Mouse (Mus musculus): ENCODE data around the gene Cyb561d2. TPM values are rescaled to one million over a fixed set of nuclear protein-coding genes. Genes with fewer than 3 reads are reported as not detected.
"Not testable (repeated sequence)": the region's sequence is repeated elsewhere in the genome, so short reads cannot be mapped to it uniquely, and the experiment has no call there.

Gene Cyb561d2
- polyA plus RNA-seq, 1 experiment from 2014 or later, result 38.5 TPM

DNA sequence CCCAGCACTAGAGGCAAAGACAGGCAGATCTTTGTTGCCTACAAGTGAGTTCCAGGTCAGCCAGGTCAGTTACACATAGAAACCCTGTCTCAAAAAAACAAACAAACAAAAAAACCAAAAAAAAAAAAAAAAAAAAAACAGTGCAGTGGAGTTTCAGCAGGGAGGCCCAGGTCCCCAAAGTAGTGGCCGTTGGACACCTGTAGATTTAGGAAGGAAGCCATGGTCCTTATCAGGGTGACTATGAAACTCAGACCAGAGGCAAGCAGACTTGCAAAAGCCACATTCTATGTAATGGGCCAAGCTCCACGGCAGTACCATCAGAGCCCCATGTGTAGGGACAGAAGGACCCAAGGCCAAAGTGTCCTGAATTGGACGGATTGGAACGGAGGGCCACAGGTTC, 39.6 kb upstream of the Cyb561d2 start:
- WGBS, result 77% methylated on average over 4 of the region's 4 CpGs
- no peak overlapping the region for H3K9ac ChIP-seq (replicated peaks; ENCODE audit: low read depth, low read length)
- no peaks in the 10 kb centered on the region for H3K27me3 ChIP-seq (replicated peaks; ENCODE audit: control insufficient read depth, insufficient read depth, low read length)
- peak overlapping the region; percentile 74 for H3K4me3 ChIP-seq (replicated peaks; ENCODE audit: low read length)
- H3K27ac ChIP-seq (ENCODE audit: low read length), result no peak overlapping the region
- peak overlapping the region; percentile 99 for H3K4me2 ChIP-seq (ENCODE audit: low read length)
- no peaks in the 10 kb centered on the region for H3K36me3 ChIP-seq (ENCODE audit: control insufficient read depth, insufficient read depth)
- H3K4me1 ChIP-seq (replicated peaks; ENCODE audit: control insufficient read depth, insufficient read depth, low read length), result peaks cover 29% of the 10 kb centered on the region
- H3K9me3 ChIP-seq (ENCODE audit: control insufficient read depth, low read length), result no peaks in the 10 kb centered on the region
- ATAC-seq, result no peak

DNA sequence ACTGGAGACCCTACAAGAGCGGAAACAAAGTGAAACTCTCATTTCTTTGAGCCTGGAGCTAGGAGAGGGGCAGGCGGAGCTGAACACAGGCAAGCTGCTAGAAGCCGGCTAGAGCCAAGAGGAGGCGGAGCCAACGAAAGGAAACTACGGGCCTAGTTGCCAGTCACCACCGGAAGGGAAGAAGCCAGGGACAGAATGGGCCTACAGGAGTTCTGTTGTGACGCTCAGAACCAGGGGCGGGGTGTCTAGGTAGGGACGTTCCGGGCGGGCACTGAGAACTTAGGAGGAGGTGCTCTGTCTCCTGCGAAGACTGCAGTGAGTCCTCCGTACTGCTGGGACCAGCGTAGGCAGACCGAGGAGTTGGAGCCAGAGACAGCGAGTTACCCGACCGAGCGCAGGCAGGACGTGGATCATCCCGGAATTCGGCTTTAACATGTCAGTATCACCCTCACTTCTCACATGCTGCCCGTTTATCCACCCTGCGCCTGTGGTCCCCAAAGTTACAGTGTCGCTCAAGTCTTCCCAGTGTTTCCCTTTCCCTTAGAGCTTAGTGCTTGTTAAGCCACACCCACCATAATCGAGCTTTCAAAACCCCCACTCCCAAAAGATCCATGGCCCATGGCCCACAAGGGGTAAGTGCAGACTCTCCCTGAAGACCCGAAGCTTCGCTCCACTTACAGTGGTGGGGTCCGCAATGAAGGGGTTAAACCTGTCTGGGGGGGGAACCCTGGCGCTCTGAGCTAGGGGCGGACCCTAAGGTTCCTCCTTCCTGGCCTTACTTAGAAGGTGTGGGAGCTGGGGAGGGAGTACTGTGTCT, 38.7 kb upstream of the Cyb561d2 start, which contains the start of gene Hyal3:
Hyal3 (plus strand) TSS at position 318 of the 817 bp plus-strand sequence.
- ATAC-seq, result peak; percentile 86
- under 1% methylated on average over 32 of the region's 32 CpGs for WGBS
- Histone ChIP-seq H3K9me3 (ENCODE audit: control insufficient read depth, low read length) (no peaks in the 10 kb centered on the region), H3K36me3 (ENCODE audit: control insufficient read depth, insufficient read depth) (no peaks in the 10 kb centered on the region), H3K4me3 (replicated peaks; ENCODE audit: low read length) (peak within 1 kb of the TSS; percentile 74), H3K9ac (replicated peaks; ENCODE audit: low read depth, low read length) (peak within 1 kb of the TSS; percentile 84), H3K4me2 (ENCODE audit: low read length) (peak within 1 kb of the TSS; percentile 99), H3K27ac (ENCODE audit: low read length) (peak within 1 kb of the TSS; percentile 92), H3K4me1 (replicated peaks; ENCODE audit: control insufficient read depth, insufficient read depth, low read length) (peaks cover 29% of the 10 kb centered on the region), H3K27me3 (replicated peaks; ENCODE audit: control insufficient read depth, insufficient read depth, low read length) (no peaks in the 10 kb centered on the region)

DNA sequence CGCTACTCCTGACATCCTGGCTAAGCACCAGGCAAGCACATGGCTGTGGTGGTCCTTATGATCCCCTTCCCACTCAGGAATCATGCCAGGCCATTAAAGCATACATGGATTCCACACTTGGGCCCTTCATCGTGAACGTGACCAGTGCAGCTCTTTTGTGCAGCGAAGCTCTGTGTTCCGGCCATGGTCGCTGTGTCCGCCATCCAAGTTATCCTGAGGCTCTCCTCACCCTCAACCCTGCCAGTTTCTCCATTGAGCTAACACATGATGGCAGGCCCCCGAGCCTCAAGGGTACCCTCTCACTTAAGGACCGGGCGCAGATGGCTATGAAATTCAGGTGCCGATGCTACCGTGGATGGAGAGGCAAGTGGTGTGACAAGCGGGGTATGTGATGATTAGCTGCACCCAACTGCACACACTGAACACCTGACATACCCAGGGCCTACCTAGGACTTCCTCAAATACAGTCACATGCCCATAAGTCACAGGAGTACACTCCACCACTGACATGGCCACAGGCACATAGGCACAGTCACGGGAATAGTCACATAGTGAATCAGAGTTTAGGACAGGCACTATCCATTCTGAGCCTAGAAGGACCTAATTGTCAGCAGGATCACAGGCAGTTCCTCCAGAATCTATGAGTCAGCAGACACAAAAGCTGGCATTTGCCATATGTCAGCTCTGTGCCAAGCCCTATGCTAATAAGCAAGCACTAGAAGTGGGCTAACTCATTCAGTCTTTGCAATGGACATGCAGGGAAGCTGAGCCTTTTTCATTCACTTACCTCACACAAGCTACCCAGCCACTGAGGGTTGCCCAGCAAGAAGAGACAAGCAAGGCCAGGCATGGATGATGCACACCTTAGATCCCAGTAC, 37.3 kb upstream of the Cyb561d2 start:
- Histone ChIP-seq H3K9me3 (ENCODE audit: control insufficient read depth, low read length) (no peaks in the 10 kb centered on the region), H3K36me3 (ENCODE audit: control insufficient read depth, insufficient read depth) (peaks cover 8% of the 10 kb centered on the region; the same call in 1 of the 2 replicates), H3K9ac (replicated peaks; ENCODE audit: low read depth, low read length) (no peak overlapping the region), H3K4me3 (replicated peaks; ENCODE audit: low read length) (no peak overlapping the region), H3K4me2 (ENCODE audit: low read length) (no peak overlapping the region), H3K27ac (ENCODE audit: low read length) (peak overlapping the region; percentile 92), H3K4me1 (replicated peaks; ENCODE audit: control insufficient read depth, insufficient read depth, low read length) (peaks cover 29% of the 10 kb centered on the region), H3K27me3 (replicated peaks; ENCODE audit: control insufficient read depth, insufficient read depth, low read length) (no peaks in the 10 kb centered on the region)
- ATAC-seq, result no peak
- WGBS, result 93% methylated on average over 14 of the region's 14 CpGs

DNA sequence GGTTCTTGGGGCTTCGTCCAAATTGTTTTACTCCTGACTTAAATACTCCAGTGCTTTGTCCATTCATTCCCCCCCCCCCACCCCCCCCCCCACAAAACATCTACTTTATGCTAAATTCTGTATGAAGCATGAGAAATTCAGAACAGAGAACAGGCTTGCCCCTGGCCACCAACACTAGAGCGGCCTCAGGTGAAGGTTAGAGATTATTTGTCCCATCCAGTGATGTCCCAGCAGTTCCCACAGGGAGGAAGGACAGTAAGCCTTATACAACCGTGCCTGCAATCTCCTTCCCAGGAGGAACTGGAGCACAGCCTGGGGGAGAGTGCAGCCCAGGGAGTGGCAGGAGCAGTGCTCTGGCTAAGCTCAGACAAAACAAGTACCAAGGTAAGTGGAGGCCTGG, 36.6 kb upstream of the Cyb561d2 start, which contains the start of gene Naa80:
Naa80 (plus strand) TSS at position 301 of the 400 bp plus-strand sequence.
- H3K4me2 ChIP-seq (ENCODE audit: low read length), result no peak within 1 kb of the TSS

DNA sequence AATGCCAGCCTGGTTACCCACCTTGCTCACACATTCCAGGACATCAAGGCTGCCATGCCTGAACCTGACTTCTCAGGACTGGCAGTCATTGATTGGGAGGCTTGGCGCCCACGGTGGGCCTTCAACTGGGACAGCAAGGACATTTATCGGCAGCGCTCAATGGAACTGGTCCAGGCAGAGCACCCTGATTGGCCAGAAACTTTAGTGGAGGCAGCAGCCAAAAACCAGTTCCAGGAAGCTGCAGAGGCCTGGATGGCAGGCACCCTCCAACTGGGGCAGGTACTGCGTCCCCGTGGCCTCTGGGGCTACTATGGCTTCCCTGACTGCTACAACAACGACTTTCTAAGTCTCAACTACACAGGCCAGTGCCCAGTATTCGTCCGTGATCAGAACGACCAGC, 35.9 kb upstream of the Cyb561d2 start:
- H3K9ac ChIP-seq (replicated peaks; ENCODE audit: low read depth, low read length), result no peak overlapping the region
- 90% methylated on average over 10 of the region's 10 CpGs for WGBS

More for the DNA sequence above, 36.6 kb upstream of the Cyb561d2 start, which contains the start of gene Naa80:
- H3K4me3 ChIP-seq (replicated peaks; ENCODE audit: low read length), result no peak within 1 kb of the TSS
- no peak within 1 kb of the TSS for H3K9ac ChIP-seq (replicated peaks; ENCODE audit: low read depth, low read length)
- WGBS, result 88% methylated on average over 3 of the region's 3 CpGs
- peak within 1 kb of the TSS; percentile 92 for H3K27ac ChIP-seq (ENCODE audit: low read length)
- no peaks in the 10 kb centered on the region for H3K9me3 ChIP-seq (ENCODE audit: control insufficient read depth, low read length)
- peaks cover 29% of the 10 kb centered on the region for H3K4me1 ChIP-seq (replicated peaks; ENCODE audit: control insufficient read depth, insufficient read depth, low read length)
- ATAC-seq, result no peak
- peaks cover 10% of the 10 kb centered on the region; the same call in 1 of the 2 replicates for H3K36me3 ChIP-seq (ENCODE audit: control insufficient read depth, insufficient read depth)
- no peaks in the 10 kb centered on the region for H3K27me3 ChIP-seq (replicated peaks; ENCODE audit: control insufficient read depth, insufficient read depth, low read length)

DNA sequence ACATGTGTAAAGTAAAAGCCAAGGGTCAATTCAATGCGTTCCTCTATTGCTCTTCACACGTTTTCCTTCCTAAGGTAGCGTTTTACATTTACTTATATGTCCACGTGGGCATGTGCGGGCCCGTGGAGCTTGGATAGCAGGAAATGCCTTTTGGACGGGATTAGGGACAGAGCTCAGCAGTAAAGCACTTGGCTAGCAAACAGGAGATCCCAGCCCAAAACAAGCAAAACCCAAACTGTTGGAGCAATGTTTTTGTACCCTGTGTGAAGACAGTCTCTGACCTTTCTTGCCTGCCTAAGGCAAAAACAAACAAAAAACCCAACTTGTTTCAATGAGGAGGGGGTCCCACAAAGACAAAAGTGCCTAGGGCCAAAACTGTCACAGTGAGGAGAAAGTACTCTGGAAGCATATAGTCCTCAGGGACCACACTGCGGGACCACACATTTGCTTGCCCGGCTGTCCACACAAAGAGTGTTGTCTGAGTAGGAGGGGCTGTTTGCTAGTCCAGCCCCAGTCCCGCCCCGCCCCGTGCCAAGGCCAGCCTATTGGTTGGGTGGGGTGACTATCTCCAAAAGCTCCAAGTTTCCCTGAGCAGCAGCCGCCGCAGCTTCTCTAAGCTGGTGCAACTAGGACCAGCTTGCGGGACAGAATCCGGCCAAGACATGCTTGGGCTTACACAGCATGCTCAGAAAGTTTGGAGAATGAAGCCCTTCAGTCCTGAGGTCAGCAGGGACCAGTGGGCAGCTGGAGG, 34.5 kb upstream of the Cyb561d2 start, which contains the start of gene Hyal1:
Hyal1 (plus strand) TSS at position 571 of the 751 bp plus-strand sequence.
- peak; percentile 63 for ATAC-seq
- no peaks in the 10 kb centered on the region for H3K9me3 ChIP-seq (ENCODE audit: control insufficient read depth, low read length)
- peaks cover 34% of the 10 kb centered on the region for H3K4me1 ChIP-seq (replicated peaks; ENCODE audit: control insufficient read depth, insufficient read depth, low read length)
- H3K4me2 ChIP-seq (ENCODE audit: low read length), result peak within 1 kb of the TSS; percentile 32; the same call in 1 of the 2 replicates
- 0 out of 2 replicates have a peak within 1 kb of the TSS, but pooled peaks have one; percentile 27 for H3K9ac ChIP-seq (replicated peaks; ENCODE audit: low read depth, low read length)
- H3K27me3 ChIP-seq (replicated peaks; ENCODE audit: control insufficient read depth, insufficient read depth, low read length), result no peaks in the 10 kb centered on the region
- peaks cover 27% of the 10 kb centered on the region for H3K36me3 ChIP-seq (ENCODE audit: control insufficient read depth, insufficient read depth)
- 26% methylated on average over 16 of the region's 16 CpGs for WGBS
- H3K4me3 ChIP-seq (replicated peaks; ENCODE audit: low read length), result peak within 1 kb of the TSS; percentile 17
- H3K27ac ChIP-seq (ENCODE audit: low read length), result 0 out of 2 replicates have a peak within 1 kb of the TSS, but pooled peaks have one; percentile 16

More for the DNA sequence above, 35.9 kb upstream of the Cyb561d2 start:
- Histone ChIP-seq H3K4me2 (ENCODE audit: low read length) (no peak overlapping the region), H3K27me3 (replicated peaks; ENCODE audit: control insufficient read depth, insufficient read depth, low read length) (no peaks in the 10 kb centered on the region), H3K4me3 (replicated peaks; ENCODE audit: low read length) (no peak overlapping the region), H3K4me1 (replicated peaks; ENCODE audit: control insufficient read depth, insufficient read depth, low read length) (peaks cover 29% of the 10 kb centered on the region), H3K27ac (ENCODE audit: low read length) (no peak overlapping the region), H3K36me3 (ENCODE audit: control insufficient read depth, insufficient read depth) (peaks cover 14% of the 10 kb centered on the region; the same call in 1 of the 2 replicates), H3K9me3 (ENCODE audit: control insufficient read depth, low read length) (no peaks in the 10 kb centered on the region)
- no peak for ATAC-seq

DNA sequence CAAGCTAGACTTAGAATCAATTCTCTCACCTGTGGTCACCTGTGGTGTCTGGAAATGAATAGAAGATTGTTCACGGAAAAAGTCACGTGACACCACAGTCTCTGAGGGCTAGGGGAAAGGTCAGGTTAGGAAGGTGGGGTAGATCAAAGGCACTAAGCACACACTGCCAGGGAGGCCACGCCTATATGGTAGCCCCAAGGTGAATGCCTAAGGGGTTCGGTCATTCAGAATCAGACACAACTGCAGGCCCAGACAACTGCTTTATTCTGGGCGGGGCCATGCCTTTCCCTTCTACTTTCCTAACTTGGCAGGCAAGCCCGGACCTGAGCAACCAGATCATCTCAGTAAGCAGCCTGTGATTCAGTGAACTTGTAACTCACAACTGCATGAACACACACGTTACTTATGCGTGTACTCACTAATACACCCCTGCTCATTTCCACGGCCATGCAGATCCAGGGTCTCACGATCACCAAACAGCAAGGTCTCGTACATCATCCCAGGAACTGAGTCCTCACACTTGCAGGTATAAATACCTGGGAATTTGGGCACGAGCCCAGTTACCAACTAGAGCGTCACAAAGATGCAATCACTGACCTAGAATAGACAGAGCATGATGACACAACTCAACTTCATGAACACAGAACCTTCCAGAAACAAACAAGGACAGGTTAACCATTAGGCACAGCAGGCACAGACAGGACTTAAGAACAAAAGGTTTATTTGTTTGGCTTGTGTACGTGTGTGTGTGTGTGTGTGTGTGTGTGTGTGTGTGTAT, 33.8 kb upstream of the Cyb561d2 start:
- 88% methylated on average over 14 of the region's 14 CpGs for WGBS
- no peak overlapping the region for H3K27ac ChIP-seq (ENCODE audit: low read length)
- no peak overlapping the region for H3K4me2 ChIP-seq (ENCODE audit: low read length)
- peaks cover 27% of the 10 kb centered on the region for H3K36me3 ChIP-seq (ENCODE audit: control insufficient read depth, insufficient read depth)
- no peak for ATAC-seq
- no peaks in the 10 kb centered on the region for H3K9me3 ChIP-seq (ENCODE audit: control insufficient read depth, low read length)
- H3K4me1 ChIP-seq (replicated peaks; ENCODE audit: control insufficient read depth, insufficient read depth, low read length), result peaks cover 35% of the 10 kb centered on the region
- H3K9ac ChIP-seq (replicated peaks; ENCODE audit: low read depth, low read length), result no peak overlapping the region
- no peak overlapping the region for H3K4me3 ChIP-seq (replicated peaks; ENCODE audit: low read length)
- H3K27me3 ChIP-seq (replicated peaks; ENCODE audit: control insufficient read depth, insufficient read depth, low read length), result no peaks in the 10 kb centered on the region

DNA sequence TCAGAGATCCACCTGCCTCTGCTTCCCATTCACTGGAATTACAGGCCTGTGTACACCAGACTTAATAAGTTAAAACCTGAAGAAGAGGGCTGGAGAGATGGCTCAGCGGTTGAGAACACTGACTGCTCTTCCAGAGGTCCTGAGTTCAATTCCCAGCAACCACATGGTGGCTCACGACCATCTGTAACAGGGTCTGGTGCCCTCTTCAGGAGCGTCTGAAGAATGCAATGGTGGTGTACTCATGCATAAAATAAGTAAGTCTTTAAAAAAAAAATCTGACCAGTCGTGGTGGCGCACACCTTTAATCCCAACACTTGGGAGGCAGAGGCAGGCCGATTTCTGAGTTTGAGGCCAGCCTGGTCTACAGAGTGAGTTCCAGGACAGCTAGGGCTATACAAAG, 31.8 kb upstream of the Cyb561d2 start:
- not testable (repeated sequence) for H3K4me2 ChIP-seq (ENCODE audit: low read length); H3K27ac ChIP-seq (ENCODE audit: low read length); H3K9ac ChIP-seq (replicated peaks; ENCODE audit: low read depth, low read length); ATAC-seq; H3K9me3 ChIP-seq (ENCODE audit: control insufficient read depth, low read length); H3K4me3 ChIP-seq (replicated peaks; ENCODE audit: low read length); H3K27me3 ChIP-seq (replicated peaks; ENCODE audit: control insufficient read depth, insufficient read depth, low read length)
- WGBS, result 80% methylated on average over 6 of the region's 6 CpGs
- peaks cover 27% of the 10 kb centered on the region for H3K36me3 ChIP-seq (ENCODE audit: control insufficient read depth, insufficient read depth)
- peaks cover 32% of the 10 kb centered on the region for H3K4me1 ChIP-seq (replicated peaks; ENCODE audit: control insufficient read depth, insufficient read depth, low read length)

Data from forebrain, embryonic 16.5 days (tissue).